Mouse (Mus musculus): ENCODE results near the gene Efcab3. TPM values are rescaled to one million over a fixed set of nuclear protein-coding genes. Genes with fewer than 3 reads are reported as not detected.
"Not testable (repeated sequence)": the region's sequence is repeated elsewhere in the genome, so short reads cannot be mapped to it uniquely, and the experiment has no call there.

The Efcab3 gene
- not detected in 2 replicates for polyA plus RNA-seq (2016; fragmentation: Nextera tagmentation; extraction: Ambion mirVana)

DNA sequence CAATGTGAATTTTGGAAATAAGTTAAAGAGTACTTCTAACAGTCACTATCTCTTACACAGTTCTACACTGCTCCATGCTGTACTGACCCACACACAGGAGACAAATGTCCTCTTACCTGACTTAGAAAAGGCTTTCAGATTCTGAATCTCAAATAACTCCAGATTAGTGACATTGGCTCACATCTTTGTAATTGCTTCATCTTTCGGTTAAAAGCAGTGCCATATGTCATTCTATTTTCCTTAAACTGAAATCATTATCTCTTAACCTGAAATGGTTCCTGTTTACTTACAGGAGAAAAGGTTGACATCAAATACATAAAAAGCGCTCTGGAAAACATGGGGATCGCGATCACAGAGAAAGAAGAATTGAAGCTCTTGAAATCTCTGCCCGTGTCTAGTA, at the start of gene Efcab3:
Efcab3 (plus strand) TSS at position 301 of the 400 bp plus-strand sequence.
- no peak for ATAC-seq (ENCODE audit: insufficient number of reproducible peaks, low FRiP score)
- Histone ChIP-seq H3K9ac (no peak within 1 kb of the TSS), H3K27ac (ENCODE audit: poor library complexity, severe bottlenecking) (no peak within 1 kb of the TSS), H3K9me3 (replicated peaks) (peaks cover 3% of the 10 kb centered on the region; the same call in 1 of the 2 replicates), H3K4me1 (replicated peaks) (no peaks in the 10 kb centered on the region), H3K27me3 (replicated peaks) (no peaks in the 10 kb centered on the region), H3K4me3 (no peak within 1 kb of the TSS), H3K36me3 (no peaks in the 10 kb centered on the region), H3K4me2 (no peak within 1 kb of the TSS)
- WGBS, result 84% methylated on average over 5 of the region's 5 CpGs

DNA sequence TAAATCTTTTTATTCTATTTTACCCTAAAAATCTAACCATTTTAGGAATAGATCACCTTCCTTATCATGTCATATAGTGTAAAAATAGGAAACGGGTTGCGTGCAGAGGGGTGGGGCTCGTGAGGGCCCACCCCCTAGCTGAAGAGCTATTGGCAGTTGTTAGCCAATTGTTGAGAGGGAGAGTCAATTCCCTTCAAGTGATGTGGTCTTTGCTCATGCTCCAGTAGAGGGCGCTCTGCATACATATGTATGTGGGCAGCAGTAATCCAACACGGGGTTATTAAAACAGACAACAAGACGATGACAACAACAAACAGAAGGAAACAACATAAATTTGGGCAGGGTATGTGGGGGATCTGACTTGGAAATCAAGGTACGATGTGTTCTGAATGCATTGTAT, 42.3 kb upstream of the Efcab3 start:
- H3K27me3 ChIP-seq (replicated peaks), result no peaks in the 10 kb centered on the region
- no peak overlapping the region for H3K27ac ChIP-seq (ENCODE audit: poor library complexity, severe bottlenecking)
- no peak overlapping the region for H3K4me3 ChIP-seq
- H3K4me1 ChIP-seq (replicated peaks), result no peaks in the 10 kb centered on the region
- no peak overlapping the region for H3K9ac ChIP-seq
- no peaks in the 10 kb centered on the region for H3K9me3 ChIP-seq (replicated peaks)
- no peak for ATAC-seq (ENCODE audit: insufficient number of reproducible peaks, low FRiP score)
- WGBS, result 62% methylated on average over 7 of the region's 7 CpGs
- no peaks in the 10 kb centered on the region for H3K36me3 ChIP-seq
- no peak overlapping the region for H3K4me2 ChIP-seq

GRCm38 (mm10) chr11:105028744-105029348, 34.5 kb upstream of the Efcab3 start:
- H3K9ac ChIP-seq, result no peak overlapping the region
- peak overlapping the region; percentile 17; the same call in 1 of the 2 replicates for H3K4me2 ChIP-seq
- no peaks in the 10 kb centered on the region for H3K36me3 ChIP-seq
- peaks cover 17% of the 10 kb centered on the region for H3K4me1 ChIP-seq (replicated peaks)
- no peak overlapping the region for H3K27ac ChIP-seq (ENCODE audit: poor library complexity, severe bottlenecking)
- no peaks in the 10 kb centered on the region for H3K27me3 ChIP-seq (replicated peaks)
- WGBS, result 21% methylated on average over 6 of the region's 6 CpGs
- H3K4me3 ChIP-seq, result no peak overlapping the region
- ATAC-seq (ENCODE audit: insufficient number of reproducible peaks, low FRiP score), result peak; percentile 84
- no peaks in the 10 kb centered on the region for H3K9me3 ChIP-seq (replicated peaks)

GRCm38 (mm10) chr11:105029525-105029924, 33.9 kb upstream of the Efcab3 start:
- H3K4me1 ChIP-seq (replicated peaks), result peaks cover 17% of the 10 kb centered on the region
- no peak overlapping the region for H3K9ac ChIP-seq
- WGBS, result 62% methylated on average over 8 of the region's 8 CpGs

DNA sequence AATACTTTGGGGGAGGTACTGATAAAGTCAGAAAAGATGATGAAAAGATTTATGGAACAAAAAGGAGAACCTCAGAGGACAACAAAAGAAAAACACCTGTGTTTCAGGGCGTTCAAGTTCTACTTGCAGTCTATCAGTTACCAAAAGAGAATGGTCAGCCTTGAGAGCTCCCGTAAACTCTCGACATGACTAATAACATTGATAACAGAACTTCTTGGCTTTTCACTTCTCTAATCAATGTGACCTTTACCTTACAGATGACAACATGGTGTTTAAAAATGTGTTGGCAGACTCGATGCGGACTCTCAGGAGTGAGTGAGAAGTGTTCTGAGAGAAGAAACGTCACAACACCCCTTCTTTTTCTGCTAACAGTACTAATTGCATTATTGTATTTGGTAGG, 33.2 kb upstream of the Efcab3 start:
- no peak overlapping the region for H3K27ac ChIP-seq (ENCODE audit: poor library complexity, severe bottlenecking)
- no peak for ATAC-seq (ENCODE audit: insufficient number of reproducible peaks, low FRiP score)
- H3K4me1 ChIP-seq (replicated peaks), result peaks cover 17% of the 10 kb centered on the region
- no peaks in the 10 kb centered on the region for H3K36me3 ChIP-seq
- no peaks in the 10 kb centered on the region for H3K27me3 ChIP-seq (replicated peaks)
- no peaks in the 10 kb centered on the region for H3K9me3 ChIP-seq (replicated peaks)
- no peak overlapping the region for H3K4me2 ChIP-seq
- 41% methylated on average over 6 of the region's 6 CpGs for WGBS
- no peak overlapping the region for H3K4me3 ChIP-seq
- H3K9ac ChIP-seq, result no peak overlapping the region

More at GRCm38 (mm10) chr11:105029525-105029924, 33.9 kb upstream of the Efcab3 start:
- Histone ChIP-seq H3K4me2 (no peak overlapping the region), H3K27me3 (replicated peaks) (no peaks in the 10 kb centered on the region), H3K27ac (ENCODE audit: poor library complexity, severe bottlenecking) (no peak overlapping the region), H3K4me3 (no peak overlapping the region), H3K9me3 (replicated peaks) (no peaks in the 10 kb centered on the region), H3K36me3 (no peaks in the 10 kb centered on the region)
- ATAC-seq (ENCODE audit: insufficient number of reproducible peaks, low FRiP score), result no peak

- ATAC-seq (ENCODE audit: insufficient number of reproducible peaks, low FRiP score), result no peak
- WGBS, result 26% methylated on average over 2 of the region's 2 CpGs
- Histone ChIP-seq H3K9me3 (replicated peaks) (no peaks in the 10 kb centered on the region), H3K36me3 (no peaks in the 10 kb centered on the region), H3K4me3 (no peak overlapping the region), H3K27ac (ENCODE audit: poor library complexity, severe bottlenecking) (no peak overlapping the region), H3K27me3 (replicated peaks) (no peaks in the 10 kb centered on the region), H3K9ac (no peak overlapping the region), H3K4me1 (replicated peaks) (peaks cover 17% of the 10 kb centered on the region), H3K4me2 (no peak overlapping the region)
Measured at GRCm38 (mm10) chr11:105031103-105031502, 32.3 kb upstream of the Efcab3 start.

GRCm38 (mm10) chr11:105035081-105035480, 28.3 kb upstream of the Efcab3 start:
- H3K27ac ChIP-seq (ENCODE audit: poor library complexity, severe bottlenecking), result no peak overlapping the region
- WGBS, result 76% methylated on average over 1 of the region's 1 CpGs
- no peaks in the 10 kb centered on the region; the same call in 1 of the 2 replicates for H3K9me3 ChIP-seq (replicated peaks)
- no peaks in the 10 kb centered on the region for H3K36me3 ChIP-seq
- H3K9ac ChIP-seq, result no peak overlapping the region
- 0 out of 2 replicates have a peak, but pooled peaks cover 3% of the 10 kb centered on the region for H3K4me1 ChIP-seq (replicated peaks)
- H3K4me2 ChIP-seq, result no peak overlapping the region
- no peak overlapping the region for H3K4me3 ChIP-seq
- no peaks in the 10 kb centered on the region for H3K27me3 ChIP-seq (replicated peaks)
- no peak for ATAC-seq (ENCODE audit: insufficient number of reproducible peaks, low FRiP score)

DNA sequence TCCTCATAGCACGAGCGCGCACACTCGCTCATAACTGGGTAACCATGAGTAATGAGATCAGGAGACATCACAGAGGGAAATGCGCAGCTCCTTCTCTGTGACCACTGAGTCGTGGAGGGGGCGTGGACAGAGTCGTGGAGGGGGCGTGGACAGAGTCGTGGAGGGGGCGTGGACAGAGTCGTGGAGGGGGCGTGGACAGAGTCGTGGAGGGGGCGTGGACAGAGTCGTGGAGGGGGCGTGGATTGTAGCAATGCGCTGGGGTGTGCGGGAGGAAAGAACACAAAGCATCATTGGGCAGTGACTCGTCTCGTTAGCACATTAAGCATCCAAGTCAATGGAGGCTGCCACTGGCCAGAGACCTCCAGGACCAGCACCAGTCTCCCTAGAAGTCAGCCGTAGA, 49.1 kb downstream of the Efcab3 start:
- not testable (repeated sequence) for ATAC-seq (ENCODE audit: insufficient number of reproducible peaks, low FRiP score); H3K9ac ChIP-seq; H3K4me3 ChIP-seq; H3K4me1 ChIP-seq (replicated peaks); H3K27ac ChIP-seq (ENCODE audit: poor library complexity, severe bottlenecking); H3K9me3 ChIP-seq (replicated peaks); H3K4me2 ChIP-seq; H3K27me3 ChIP-seq (replicated peaks); H3K36me3 ChIP-seq
- WGBS, result 72% methylated on average over 22 of the region's 22 CpGs

GRCm38 (mm10) chr11:105117814-105118213, 54.4 kb downstream of the Efcab3 start:
- H3K9me3 ChIP-seq (replicated peaks), result no peaks in the 10 kb centered on the region
- H3K4me2 ChIP-seq, result no peak overlapping the region
- H3K27me3 ChIP-seq (replicated peaks), result 0 out of 2 replicates have a peak, but pooled peaks cover 3% of the 10 kb centered on the region
- H3K36me3 ChIP-seq, result no peaks in the 10 kb centered on the region
- no peak for ATAC-seq (ENCODE audit: insufficient number of reproducible peaks, low FRiP score)
- WGBS, result 82% methylated on average over 7 of the region's 7 CpGs
- H3K4me3 ChIP-seq, result no peak overlapping the region
- H3K9ac ChIP-seq, result no peak overlapping the region
- H3K27ac ChIP-seq (ENCODE audit: poor library complexity, severe bottlenecking), result no peak overlapping the region
- H3K4me1 ChIP-seq (replicated peaks), result no peaks in the 10 kb centered on the region

- no peak overlapping the region for H3K4me3 ChIP-seq
- H3K9ac ChIP-seq, result no peak overlapping the region
- no peak overlapping the region for H3K4me2 ChIP-seq
- 0 out of 2 replicates have a peak, but pooled peaks cover 3% of the 10 kb centered on the region for H3K27me3 ChIP-seq (replicated peaks)
- H3K4me1 ChIP-seq (replicated peaks), result no peaks in the 10 kb centered on the region
- H3K9me3 ChIP-seq (replicated peaks), result no peaks in the 10 kb centered on the region
- no peak overlapping the region for H3K27ac ChIP-seq (ENCODE audit: poor library complexity, severe bottlenecking)
- ATAC-seq (ENCODE audit: insufficient number of reproducible peaks, low FRiP score), result no peak
- no peaks in the 10 kb centered on the region for H3K36me3 ChIP-seq
- WGBS, result 18% methylated on average over 4 of the region's 4 CpGs
Measured at GRCm38 (mm10) chr11:105120551-105121061, 57.2 kb downstream of the Efcab3 start.

DNA sequence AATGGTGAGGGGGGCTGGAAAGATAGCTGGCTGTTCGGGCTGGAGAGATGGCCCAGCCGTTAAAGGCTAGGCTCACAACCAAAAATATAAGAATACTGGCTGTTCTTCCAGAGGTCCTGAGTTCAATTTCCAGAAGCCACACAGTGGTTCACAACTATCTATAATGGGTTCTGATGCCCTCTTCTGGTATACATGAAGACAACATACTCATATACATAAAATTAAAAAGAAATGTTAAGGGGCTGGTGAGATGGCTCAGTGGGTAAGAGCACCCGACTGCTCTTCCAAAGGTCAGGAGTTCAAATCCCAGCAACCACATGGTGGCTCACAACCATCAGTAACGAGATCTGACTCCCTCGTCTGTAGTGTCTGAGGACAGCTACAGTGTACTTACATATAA, 58.4 kb downstream of the Efcab3 start:
- not testable (repeated sequence) for H3K36me3 ChIP-seq; ATAC-seq (ENCODE audit: insufficient number of reproducible peaks, low FRiP score); H3K27me3 ChIP-seq (replicated peaks); H3K4me1 ChIP-seq (replicated peaks); H3K9ac ChIP-seq; H3K4me3 ChIP-seq; H3K27ac ChIP-seq (ENCODE audit: poor library complexity, severe bottlenecking); H3K9me3 ChIP-seq (replicated peaks); H3K4me2 ChIP-seq
- WGBS, result 81% methylated on average over 5 of the region's 5 CpGs

DNA sequence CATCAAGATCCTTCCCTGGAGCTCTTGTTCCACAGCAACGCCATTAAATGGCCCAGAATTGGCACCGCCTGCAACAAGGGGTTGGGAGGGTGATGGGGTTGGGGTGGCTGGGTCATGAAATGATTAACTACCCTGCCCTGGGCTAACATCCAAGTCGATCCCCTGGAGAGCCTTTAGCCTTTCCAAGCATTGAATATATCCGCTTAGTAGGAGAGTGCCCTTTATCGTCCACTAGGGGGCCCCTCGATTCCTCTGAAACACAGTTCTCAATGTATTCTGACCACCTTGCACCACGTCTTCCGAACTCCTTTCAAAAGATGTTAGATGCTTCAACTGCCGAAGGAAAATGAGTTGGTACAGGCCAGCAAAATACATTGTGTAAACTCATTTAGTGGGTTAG, 60.6 kb downstream of the Efcab3 start:
- ATAC-seq (ENCODE audit: insufficient number of reproducible peaks, low FRiP score), result no peak

More for the DNA sequence above, 60.6 kb downstream of the Efcab3 start:
- Histone ChIP-seq H3K27me3 (replicated peaks) (0 out of 2 replicates have a peak, but pooled peaks cover 3% of the 10 kb centered on the region), H3K4me1 (replicated peaks) (peaks cover 10% of the 10 kb centered on the region), H3K27ac (ENCODE audit: poor library complexity, severe bottlenecking) (no peak overlapping the region), H3K9me3 (replicated peaks) (no peaks in the 10 kb centered on the region), H3K4me3 (no peak overlapping the region), H3K36me3 (no peaks in the 10 kb centered on the region), H3K4me2 (no peak overlapping the region), H3K9ac (no peak overlapping the region)
- 11% methylated on average over 9 of the region's 9 CpGs for WGBS

Measured in heart, embryonic 12.5 days (tissue).